Mouse (Mus musculus) ES-Bruce4 (cell line): ENCODE results near the gene Gm11634.

ENCODE experiments used
- CTCF ChIP-seq: IDR thresholded peaks from one replicate; pipeline ENCODE4 v1.8.1; 2011; ENCODE audit warnings: low read depth, low read length
- POLR2A ChIP-seq: IDR thresholded peaks from one replicate; pipeline ENCODE4 v1.8.1; 2011; ENCODE audit warnings: low read length; ENCODE audit not compliant: insufficient read depth

DNA sequence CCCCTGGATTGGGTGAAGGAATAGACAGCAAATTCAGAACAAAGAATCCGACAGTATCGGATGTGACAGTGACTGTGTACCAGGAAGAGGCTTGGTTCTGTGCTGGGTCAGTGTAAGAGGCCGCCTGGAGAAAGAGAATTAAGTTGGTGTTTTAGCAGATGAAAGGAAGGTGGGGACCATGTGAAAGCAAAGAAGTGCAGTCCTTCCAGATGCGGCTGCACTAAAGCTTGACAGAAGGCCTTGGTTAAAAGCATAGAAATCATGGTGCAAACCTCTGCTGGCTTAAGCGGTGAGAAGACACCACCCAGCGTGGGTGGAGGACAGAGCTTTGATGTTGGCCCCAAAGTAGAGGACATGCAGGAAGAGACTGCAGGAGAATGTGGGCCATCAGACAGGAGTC lies 14.5 kb upstream of the Gm11634 start:
- TF ChIP-seq POLR2A (no peak), CTCF (no peak)
